Mouse (Mus musculus): ENCODE measurements around the gene Atp9a. TPM values are rescaled to one million over a fixed set of nuclear protein-coding genes. Genes with fewer than 3 reads are reported as not detected.

The Atp9a gene
- 102 and 111 TPM in 2 replicates for polyA plus RNA-seq (2012; rRNA removed; ENCODE audit: low replicate concordance)

DNA sequence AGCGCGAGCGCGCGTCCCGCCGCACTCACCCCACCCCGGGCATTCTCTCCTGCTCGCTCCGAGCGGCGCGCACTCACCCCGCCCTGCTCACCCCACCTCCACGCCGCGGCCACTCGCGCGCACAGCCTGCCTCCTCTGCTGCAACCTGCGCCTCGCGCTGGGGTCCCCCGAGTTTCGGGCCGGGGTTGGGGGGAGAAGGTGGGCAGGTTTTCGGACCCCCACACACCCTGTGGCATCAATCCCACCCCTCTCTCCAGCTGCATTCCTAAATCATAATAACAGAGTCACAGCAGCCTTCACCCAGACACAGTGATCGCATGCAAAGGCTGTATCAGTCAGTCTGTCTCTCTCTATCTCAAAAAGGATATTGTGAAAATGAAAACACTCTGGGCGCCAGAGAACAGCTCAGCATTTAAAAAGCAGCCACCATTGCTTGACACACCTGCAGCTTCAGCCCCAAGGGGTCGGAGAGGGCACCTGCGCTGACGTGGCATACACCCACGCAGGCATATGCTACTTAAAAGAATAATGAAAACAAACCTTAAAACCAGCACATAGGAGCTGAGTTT is at the start of gene Atp9a:
Gene Atp9a (minus strand): TSS at position 351 of the 569 bp plus-strand sequence.

DNA sequence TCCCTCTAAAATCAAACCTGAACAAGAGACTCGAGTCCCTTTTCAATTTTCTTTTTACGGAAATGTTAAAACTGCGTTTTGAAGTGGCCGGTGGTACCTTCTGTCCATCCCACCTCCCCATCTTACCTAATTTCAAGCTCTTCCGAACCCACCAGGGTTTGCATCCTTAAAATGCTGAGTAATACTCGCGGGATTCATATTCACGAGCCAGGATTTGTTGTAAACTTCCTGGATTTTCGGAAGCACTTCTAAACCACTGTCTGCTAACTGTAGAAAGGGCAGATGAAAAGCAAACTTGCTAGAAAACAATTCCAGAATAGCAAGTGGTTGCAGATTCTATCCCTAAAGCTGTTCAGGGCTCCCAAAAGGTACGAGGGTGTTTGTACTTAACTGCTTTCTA is 25.4 kb upstream of the Atp9a start, which contains the start of gene Sall4:
Gene Sall4 (minus strand): TSS at position 362 of the 400 bp plus-strand sequence.

DNA sequence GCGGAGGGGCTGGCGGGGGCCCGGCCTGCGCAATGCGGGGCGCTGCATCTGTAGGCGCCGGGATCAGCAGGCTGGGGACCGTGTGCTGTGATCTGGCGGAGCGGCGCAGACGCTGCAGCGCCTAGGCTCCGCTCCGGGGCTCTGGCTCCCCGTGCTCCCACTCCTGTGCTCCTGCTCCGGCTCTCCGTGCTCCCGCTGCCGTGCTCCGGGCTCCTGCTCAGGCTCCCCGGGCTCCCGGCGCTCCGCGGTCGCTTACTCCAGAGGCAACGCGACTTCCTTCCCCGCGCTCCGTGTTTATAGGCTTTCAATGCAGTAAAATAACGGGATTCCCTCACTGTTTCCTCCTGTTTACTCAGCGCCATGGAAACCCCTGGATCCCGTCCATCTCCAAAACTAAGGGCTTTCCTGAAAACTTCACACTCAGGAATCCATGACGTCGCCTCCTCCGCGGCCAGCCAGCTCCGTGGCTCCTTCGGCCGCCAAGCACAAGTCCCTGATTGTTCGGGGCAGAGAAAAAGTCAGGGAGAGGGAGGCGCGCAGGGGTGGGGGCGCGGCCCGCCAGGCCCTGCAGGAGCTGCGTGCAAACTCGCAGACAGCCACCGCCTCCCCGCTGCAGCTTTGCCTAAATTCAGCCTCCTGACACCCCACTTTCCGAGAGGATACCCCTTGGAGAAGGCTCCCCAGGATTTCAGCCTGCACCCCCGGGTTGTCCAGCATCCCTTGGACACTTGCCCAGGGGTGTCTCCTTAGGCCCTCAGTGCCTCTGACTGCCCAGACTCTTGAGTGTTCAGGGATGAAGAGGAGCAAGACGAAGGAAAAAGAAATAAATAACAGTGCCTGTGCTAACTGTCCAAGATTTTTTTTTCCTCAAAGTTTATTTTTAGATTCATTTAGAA is 140.5 kb downstream of the Atp9a start, which contains the start of gene Nfatc2:
Gene Nfatc2 (minus strand): TSS at position 167 of the 896 bp plus-strand sequence.

Other genes with a start within 250 kb of the Atp9a start
- gene Nfatc2, start 140.8 kb downstream of the Atp9a start, polyA plus RNA-seq (2012; rRNA removed; ENCODE audit: low replicate concordance) = 6.5 and 12.8 TPM in 2 replicates
- gene Sall4, start 25.5 kb upstream of the Atp9a start, polyA plus RNA-seq (2012; rRNA removed; ENCODE audit: low replicate concordance) = 0.83 TPM in 1 of 2 replicates, not detected in the other
- 22.6 and 35.2 TPM in 2 replicates for gene Zfp64, start 213.2 kb upstream of the Atp9a start, polyA plus RNA-seq (2012; rRNA removed; ENCODE audit: low replicate concordance)

Data from mammary gland, adult 2 months (tissue).